Mouse (Mus musculus) layer of hippocampus, adult 18-20 months (tissue): ENCODE results near the gene Hspa1b. TPM values are rescaled to one million over a fixed set of nuclear protein-coding genes. Genes with fewer than 3 reads are reported as not detected.
"Not testable (repeated sequence)": the region's sequence is repeated elsewhere in the genome, so short reads cannot be mapped to it uniquely, and the experiment has no call there.

Experiments
- DNase-seq, 2 experiments: peaks; one replicate each; pipeline ENCODE4 v3.0.0; 2022; ENCODE audit warnings: low spot score in 2 of 2
- total RNA-seq, 2 experiments: library from RNA; stranded (reverse); gene quantifications; 2 replicates each; pipeline ENCODE4 v1.2.3; 2021

Hspa1b gene
- total RNA-seq, 2 experiments from 2014 or later = 27.5 to 37.5 TPM

DNA sequence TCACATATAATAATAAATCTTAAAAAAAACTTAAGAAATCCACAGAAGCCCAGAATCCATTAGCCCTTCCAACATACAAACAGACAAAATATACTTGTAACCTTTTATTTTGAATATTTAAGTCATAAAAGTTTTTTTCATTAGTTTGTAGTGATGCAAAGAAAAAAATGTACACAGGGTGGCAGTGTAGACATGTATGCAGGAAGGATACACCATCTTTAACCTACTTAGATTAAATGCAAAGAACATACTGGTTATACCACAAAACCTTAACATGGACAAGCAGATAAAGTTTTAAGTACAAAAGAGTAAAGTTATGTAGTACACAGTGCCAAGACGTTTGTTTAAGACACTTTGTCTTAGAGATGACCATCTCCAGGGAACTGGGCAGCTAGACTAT lies 2.7 kb downstream of the Hspa1b start:
- DNase-seq = no peak

DNA sequence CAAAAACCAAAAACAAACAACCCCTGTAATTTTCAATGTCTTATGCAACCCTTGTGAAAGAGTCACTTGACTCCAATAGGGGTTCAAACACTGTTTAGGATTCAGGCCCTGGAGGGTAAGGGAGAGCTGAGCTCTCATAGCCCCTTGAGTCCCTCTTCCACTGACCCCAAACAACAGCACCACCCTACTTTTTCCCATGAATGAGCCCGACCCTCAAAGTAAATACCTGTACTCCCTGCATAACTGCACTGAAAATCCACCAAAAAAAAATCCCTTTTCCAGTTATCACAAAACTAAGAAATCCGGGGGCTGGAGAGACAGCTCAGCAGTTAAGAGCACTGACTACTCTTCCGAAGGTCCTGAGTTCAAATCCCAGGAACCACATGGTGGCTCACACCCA lies 3.2 kb downstream of the Hspa1b start:
- no peak for DNase-seq

DNA sequence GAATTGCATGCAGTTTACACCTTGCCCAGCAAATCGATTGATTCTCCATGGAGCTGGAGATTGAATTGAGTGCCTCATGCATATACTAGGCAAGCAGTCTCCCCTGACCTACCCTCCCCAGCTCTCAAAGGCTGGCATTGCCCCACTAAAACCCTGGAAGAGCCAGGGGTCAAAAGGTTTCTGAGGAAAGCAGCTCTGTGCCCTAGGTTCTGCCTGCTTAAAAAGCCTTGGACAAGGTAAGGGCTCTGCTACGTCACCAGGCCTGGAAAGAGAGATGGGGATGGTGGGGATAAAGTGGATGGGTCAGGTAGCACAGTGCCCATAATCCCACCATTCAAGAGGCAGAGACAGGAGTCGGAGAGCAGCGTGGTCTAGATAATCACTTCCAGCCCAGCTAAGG lies 4.2 kb downstream of the Hspa1b start:
- DNase-seq = no peak

DNA sequence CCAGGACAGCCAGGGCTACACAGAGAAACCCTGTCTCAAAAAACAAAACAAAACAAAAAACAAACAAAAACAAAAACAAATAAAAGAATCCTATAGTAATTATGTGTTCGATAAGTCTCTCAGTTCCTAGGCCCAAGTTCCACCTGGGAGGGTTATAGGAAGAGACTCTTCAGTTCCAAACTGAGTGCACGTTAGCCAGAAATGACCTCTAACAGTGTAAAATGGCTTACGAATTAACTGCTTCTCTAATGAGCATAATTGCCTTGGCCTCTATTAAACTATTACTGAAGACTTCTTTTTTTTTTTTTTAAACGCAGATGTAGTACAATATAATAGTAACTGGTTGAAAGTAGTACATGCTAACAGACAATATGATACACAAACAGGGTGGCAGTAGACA lies 5.1 kb downstream of the Hspa1b start:
- no peak for DNase-seq

DNA sequence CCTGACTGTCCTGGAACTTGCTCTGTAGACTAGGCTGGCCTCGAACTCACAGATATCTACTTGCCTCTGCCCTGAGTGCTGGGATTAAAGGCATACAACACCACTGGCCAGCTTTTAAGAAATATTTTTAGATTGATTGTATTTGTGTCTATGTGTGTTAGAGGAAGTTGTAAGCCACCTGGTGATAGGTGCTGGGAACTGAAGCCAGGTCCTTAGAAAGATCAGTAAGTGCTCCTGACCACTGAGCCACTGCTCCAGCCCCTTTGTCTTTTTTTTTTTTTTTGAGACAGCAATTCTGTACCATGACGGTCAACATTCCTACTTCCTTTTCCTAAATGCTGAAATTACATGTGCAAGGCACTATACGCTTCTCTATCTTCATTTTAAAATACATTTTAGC lies 5.8 kb downstream of the Hspa1b start:
- DNase-seq = no peak

DNA sequence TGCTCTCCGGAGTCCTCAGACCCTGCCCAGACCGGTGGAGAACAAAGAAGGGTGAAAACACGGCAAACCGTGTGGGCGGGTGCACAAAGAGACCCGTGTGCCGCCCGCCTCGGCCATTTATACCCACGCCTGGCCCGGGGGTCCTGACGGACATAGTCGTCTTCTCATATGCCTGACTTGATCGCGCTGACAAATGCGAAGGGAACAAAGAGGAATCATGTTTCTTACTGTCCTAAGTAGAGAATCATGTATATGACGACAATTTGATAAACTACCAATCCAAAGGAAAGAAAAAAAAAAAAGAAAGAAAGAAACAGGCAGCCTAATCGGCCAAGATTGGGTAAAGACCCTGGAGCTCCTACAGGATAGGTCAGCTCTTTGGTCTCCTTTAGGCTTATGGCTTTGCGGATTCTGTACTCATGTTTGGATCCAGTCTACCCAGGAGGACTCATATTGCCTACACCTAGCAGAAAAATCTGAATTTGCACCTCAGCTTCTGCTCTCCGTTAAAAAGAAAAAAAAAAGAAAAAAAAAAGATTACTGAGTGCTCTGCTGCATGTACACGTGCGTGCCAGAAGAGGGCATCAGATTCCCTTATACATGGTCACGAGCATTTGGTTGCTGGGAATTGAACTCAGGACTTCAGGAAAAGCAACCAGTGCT lies 6.5 kb downstream of the Hspa1b start:
- DNase-seq = peak in 1 of 2 experiments; percentile 78

- peak; percentile 40 to 53 for DNase-seq
These were observed 7.2 kb downstream of the Hspa1b start for GRCm38 (mm10) chr17:34951636-34952377.

- DNase-seq = no peak
These were observed 8.3 kb downstream of the Hspa1b start for GRCm38 (mm10) chr17:34950514-34951455.

- no peak for DNase-seq
These were observed 9.5 kb downstream of the Hspa1b start for GRCm38 (mm10) chr17:34949553-34949969.

GRCm38 (mm10) chr17:34948721-34949552 lies 10.1 kb downstream of the Hspa1b start:
- not testable (repeated sequence) for DNase-seq

DNA sequence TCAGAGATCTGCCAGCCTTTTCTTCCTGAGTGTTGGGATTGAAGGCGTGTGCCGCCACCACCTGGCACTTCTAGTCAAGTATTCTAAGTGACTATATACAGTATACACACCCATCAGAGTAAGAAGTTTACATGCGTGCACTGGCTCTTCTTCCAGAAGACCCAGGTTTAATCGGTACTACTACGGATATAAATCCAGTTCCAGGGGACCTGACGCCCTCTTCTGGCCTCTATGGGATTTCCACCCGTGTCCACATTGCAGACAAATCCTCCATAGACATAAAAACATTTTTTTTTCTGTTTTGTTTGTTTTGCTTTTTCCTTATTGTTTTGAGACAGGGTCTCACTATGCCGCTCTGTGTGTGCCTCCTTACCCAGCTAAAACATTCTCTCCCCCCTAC lies 11.4 kb downstream of the Hspa1b start:
- DNase-seq = no peak

- DNase-seq = no peak
These were observed 12.4 kb downstream of the Hspa1b start for GRCm38 (mm10) chr17:34946486-34947140.

- no peak for DNase-seq
These were observed 14.7 kb downstream of the Hspa1b start for GRCm38 (mm10) chr17:34944362-34944761.

GRCm38 (mm10) chr17:34943128-34943815 lies 15.8 kb downstream of the Hspa1b start:
- peak in 1 of 2 experiments; percentile 45 for DNase-seq

DNA sequence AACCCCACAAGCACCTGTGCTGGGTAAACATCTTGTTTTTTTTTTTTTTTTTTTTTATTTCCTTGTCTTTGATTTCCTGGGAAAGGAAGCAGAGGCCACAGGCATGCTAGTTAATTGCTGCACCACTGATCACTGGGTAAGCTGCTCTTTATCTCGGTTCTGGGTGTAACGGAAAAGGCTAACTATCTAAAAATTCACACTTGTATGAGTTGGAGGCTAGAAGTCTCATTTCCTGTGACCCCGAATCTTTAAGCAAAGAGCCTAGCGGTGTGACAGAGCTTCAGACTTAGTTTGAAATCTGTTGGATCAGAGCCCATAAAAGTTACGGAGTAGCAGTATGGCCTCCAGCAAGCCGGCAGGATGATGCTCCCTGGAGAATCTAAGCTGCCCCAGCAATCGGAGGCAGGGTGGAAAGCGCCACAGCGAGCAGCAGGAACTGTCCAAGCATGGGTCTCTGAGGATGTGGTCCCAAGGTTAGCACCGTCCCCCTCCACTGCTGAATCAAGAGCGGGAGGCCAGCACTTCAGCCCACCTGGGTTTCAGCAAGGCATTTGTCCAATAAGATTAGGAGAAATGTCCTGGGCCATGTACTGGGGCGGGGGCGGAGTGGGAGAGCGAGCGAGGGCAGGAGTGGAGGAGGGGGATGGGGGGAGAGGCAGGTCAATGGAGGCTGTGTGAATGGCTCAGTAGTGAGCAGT lies 17.5 kb downstream of the Hspa1b start:
- DNase-seq = no peak

DNA sequence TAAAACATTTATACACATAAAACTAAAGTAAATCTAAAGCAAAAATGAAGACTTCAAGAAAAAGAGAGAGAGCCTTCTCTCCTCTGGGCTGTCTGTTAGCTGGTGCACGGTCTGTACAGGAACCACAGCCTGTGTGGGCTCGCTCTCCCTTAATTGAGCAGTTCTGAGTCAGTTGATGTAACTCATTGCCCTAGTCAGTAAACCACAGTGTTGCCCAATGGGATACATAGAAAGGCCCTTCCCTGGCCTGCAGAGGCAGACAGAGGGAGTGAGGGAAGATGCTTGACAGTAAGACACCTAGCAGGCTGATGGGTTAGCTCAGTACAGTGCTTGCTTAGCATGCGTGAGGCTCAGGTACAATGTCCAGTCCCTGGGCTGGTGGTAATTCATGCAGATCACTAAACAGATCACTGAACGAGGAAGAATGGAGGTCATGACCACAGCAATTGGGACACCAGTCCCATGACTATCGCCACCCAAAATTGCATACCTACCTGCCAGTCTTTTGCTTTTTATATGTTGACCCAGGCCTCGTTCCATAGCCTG lies 21.0 kb downstream of the Hspa1b start:
- DNase-seq = no peak

DNA sequence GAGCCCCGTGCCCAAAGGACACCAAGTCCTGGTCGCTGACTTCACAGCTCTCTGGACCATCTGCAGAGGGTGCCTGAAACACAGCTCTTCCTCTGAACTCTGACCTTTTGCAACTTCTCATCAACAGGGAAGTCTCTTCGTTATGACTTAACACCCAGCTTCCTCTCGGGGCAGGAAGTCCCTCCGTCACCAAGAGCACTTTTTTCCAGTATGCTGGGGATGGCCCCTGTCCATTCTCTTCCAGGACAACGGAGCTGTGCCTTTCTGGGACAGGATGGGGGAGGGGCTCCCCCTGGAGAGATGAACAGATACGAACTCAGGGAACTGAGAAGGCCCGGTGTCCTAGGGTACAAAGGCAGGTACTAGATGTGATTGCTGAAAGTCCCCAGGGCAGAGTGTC lies 24.2 kb downstream of the Hspa1b start:
- no peak for DNase-seq

DNA sequence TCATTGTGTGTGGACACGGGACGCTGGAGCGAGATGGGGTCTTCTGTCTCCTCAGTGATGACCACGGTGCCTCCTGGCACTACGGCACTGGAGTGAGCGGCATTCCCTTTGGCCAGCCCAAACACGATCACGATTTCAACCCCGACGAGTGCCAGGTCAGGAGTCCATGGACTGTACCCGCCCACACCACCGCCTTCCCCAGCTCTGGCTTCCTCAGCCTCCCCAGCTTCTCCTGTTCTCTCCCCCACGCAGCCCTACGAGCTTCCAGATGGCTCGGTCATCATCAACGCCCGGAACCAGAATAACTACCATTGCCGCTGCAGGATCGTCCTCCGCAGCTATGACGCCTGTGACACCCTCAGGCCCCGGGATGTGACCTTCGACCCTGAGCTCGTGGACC lies 25.0 kb downstream of the Hspa1b start:
- peak in 1 of 2 experiments; percentile 31 for DNase-seq

DNA sequence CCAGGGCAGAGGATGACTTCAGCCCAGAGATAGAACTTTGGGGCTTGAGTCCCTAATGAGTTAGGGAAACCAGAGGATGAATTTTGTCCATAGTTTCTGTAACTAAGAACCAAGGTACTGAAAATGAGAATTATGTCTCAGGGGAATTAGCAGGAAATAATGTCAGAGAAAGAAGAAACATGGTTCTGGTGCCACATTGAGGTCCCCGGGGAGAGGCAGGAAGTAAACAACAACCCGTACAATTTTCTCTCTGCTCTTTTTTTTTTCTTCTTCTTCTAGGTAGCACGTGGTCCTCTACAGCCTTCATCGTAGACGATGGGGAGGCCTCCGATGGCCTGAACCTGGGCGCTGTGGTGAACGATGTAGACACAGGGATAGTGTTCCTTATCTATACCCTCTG lies 26.8 kb downstream of the Hspa1b start:
- DNase-seq = no peak
